Mouse (Mus musculus) heart, postnatal 36 days (tissue): ENCODE measurements around the gene Gm42688. TPM values are rescaled to one million over a fixed set of nuclear protein-coding genes. Genes with fewer than 3 reads are reported as not detected.

Source experiments
- microRNA-seq, 2 experiments: library from miRNA; unstranded; fragments of <30 nt; microRNA quantifications; one replicate each; pipeline ENCODE4 v1.2.0; 2021; ENCODE audit warnings: borderline number of aligned reads in 2 of 2
- total RNA-seq, 2 experiments: library from RNA; stranded (reverse); gene quantifications; 2 replicates each; pipeline ENCODE4 v1.2.3; 2021

Gene Gm42688
- total RNA-seq, 2 experiments from 2014 or later: 1.1 to 1.4 TPM

Small RNAs within 50 kb of the gene (microRNA-seq; reads per million reads assigned to microRNA genes)
- gene Mir3470a: 0 reads per million in 2 experiments

Other genes starting within 250 kb of the Gm42688 start
- gene Sema4f, start 161.8 kb upstream of the Gm42688 start, total RNA-seq: under 1 TPM; 0.22 TPM
- gene M1ap, start 154.7 kb upstream of the Gm42688 start, total RNA-seq: not detected
- 1 to 10 TPM; 2.8 to 4.3 TPM for gene Dok1, start 68.1 kb upstream of the Gm42688 start, total RNA-seq
- 1 to 10 TPM; 2.9 to 3.1 TPM for gene Loxl3, start 67.4 kb upstream of the Gm42688 start, total RNA-seq
- gene Aup1, start 47.1 kb upstream of the Gm42688 start, total RNA-seq: 10 to 100 TPM; 78.1 to 82.2 TPM
- gene Htra2, start 46.3 kb upstream of the Gm42688 start, total RNA-seq: 10 to 100 TPM; 34.2 to 35.4 TPM
- under 1 TPM; 0.65 to 0.89 TPM for gene Dqx1, start 43.8 kb upstream of the Gm42688 start, total RNA-seq
- gene Tlx2, start 31.3 kb upstream of the Gm42688 start, total RNA-seq: not detected
- 10 to 100 TPM in 1 of 2 experiments, 1 to 10 TPM in 1; 8.6 to 10.1 TPM for gene Pcgf1, start 23.7 kb upstream of the Gm42688 start, total RNA-seq
- 1 to 10 TPM in 1 of 2 experiments, under 1 TPM in 1; 0.68 to 1.1 TPM for gene Lbx2, start 15.2 kb upstream of the Gm42688 start, total RNA-seq
- gene Ccdc142, start within 50 bp of the Gm42688 start, total RNA-seq: 1 to 10 TPM; 1.4 to 1.5 TPM
- gene Mrpl53, start 7.4 kb downstream of the Gm42688 start, total RNA-seq: 100 to 1,000 TPM; 123 to 132 TPM
- gene Mogs, start 13.9 kb downstream of the Gm42688 start, total RNA-seq: 1 to 10 TPM; 8.2 to 8.8 TPM
- 10 to 100 TPM; 71.0 to 71.7 TPM for gene Wbp1, start 19.9 kb downstream of the Gm42688 start, total RNA-seq
- 10 to 100 TPM; 14.5 to 16.0 TPM for gene Ino80b, start 23.8 kb downstream of the Gm42688 start, total RNA-seq
- gene Rtkn, start 33.8 kb downstream of the Gm42688 start, total RNA-seq: 1 to 10 TPM; 4.6 to 5.5 TPM
- gene Wdr54, start 54.8 kb downstream of the Gm42688 start, total RNA-seq: 1 to 10 TPM; 1.4 to 1.5 TPM
- gene 1700003E16Rik, start 54.8 kb downstream of the Gm42688 start, total RNA-seq: under 1 TPM; 0.16 to 0.39 TPM
- 100 to 1,000 TPM; 137 to 139 TPM for gene Dctn1, start 64.3 kb downstream of the Gm42688 start, total RNA-seq
- gene Slc4a5, start 118.2 kb downstream of the Gm42688 start, total RNA-seq: not detected
- 1 to 10 TPM; 2.2 to 3.0 TPM for gene Mthfd2, start 224.3 kb downstream of the Gm42688 start, total RNA-seq
- 10 to 100 TPM; 22.9 to 24.9 TPM for gene Mob1a, start 224.4 kb downstream of the Gm42688 start, total RNA-seq
- 100 to 1,000 TPM; 329 to 387 TPM for gene Bola3, start 247.5 kb downstream of the Gm42688 start, total RNA-seq